Mouse (Mus musculus) right cerebral cortex, postnatal 25 days (tissue): Measurements from ENCODE around the gene Pir.

Experiments used
- DNase-seq: peaks from one replicate; pipeline ENCODE4 v3.0.0; 2022

Pir gene

DNA sequence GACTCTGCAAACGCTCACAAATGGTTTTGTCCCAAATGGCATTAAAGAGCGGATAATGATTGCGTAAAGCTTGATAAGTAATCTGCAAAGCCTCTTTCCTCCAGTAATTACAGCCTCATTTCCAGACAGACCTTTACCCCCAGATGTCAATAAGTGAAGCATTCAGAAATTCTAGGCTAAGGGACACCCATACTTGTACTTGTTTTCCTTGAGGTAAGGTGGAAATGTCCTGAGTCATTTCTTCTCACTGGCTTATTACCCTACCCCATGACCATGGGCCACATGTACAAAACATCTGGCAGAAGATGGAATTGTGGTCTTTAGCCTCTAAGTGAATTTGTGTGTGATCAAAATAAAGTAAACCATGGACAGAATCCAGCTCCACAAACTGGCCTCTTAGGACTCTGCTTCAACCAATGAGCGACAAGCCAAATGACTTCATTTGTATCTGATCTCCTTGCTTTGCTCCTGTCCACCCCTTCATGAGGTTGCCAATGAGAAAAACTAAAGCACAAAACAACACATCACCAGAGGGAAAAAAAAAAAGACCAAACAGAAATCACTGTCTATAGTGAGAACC lies 76.3 kb downstream of the Pir start:
- DNase-seq = no peak

DNA sequence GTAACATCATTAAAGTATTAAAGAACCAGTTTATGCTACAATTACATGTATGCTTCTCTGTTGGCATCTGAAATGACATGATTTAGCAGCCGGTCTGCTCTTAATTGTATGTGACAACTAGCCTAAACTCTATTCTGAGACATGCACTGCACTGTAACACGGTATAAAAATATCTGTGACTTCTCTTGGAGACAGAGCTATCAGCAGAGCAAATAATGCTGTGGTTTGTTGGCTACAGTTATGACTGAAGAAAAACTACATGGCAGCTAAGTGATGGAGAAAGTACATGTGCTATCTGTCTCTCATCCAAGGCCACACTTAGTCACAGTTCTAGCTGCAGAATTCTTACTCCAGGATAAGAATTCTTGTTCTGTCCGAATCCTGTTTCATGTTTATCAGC lies 79.8 kb downstream of the Pir start:
- DNase-seq = no peak

DNA sequence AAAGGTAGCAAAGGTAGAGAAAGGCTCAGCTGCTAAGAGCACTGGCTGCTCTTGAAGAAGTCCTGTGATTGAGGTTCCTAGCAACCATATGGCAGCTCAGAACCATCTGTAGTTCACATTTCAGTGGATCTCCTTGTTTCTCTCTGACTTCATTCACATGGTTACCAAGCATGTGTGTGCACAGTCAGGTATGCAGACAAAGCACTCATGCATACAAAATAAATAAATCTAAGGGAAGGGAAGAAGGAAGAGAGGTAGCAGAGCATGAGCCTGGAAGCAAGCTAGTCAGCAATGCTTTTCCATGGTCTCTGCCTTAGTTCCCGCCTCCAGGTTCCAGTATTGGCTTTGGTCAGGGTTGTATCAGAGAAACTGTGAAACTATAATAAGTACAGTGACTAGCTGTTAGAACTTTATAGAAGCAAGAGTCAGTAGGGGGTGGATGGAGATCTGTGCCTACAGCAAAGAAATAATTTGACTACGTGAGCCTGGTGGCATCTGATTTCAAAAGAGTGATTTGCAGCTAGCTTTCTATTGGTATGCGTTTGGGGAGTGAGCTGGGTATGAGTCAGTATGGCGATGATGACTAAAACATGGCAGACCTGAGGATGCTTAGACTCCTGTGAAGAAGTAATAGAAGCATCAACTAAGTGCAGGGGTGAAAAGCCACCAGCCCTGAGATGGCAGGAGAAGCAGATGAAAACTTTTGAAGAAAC lies 96.1 kb downstream of the Pir start:
- no peak for DNase-seq

DNA sequence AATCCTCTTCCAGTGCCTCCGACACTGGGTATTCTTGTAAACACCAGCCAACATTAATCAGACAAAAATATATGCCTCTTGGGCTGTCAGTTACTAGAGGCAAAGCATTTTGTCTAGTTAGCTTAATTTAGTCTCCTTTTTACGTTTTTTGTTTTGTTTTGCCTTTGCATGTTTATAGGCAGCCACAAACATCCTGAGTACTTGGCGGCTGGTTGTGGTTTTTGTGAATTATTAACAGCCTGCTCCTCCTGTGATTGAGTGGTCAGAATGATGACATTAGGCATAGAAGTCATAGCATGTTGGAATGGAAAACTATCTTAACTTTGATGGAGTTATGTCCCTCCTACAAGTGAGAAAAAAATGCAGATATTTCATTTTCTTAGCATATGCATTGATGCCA lies 101.4 kb downstream of the Pir start:
- no peak for DNase-seq

DNA sequence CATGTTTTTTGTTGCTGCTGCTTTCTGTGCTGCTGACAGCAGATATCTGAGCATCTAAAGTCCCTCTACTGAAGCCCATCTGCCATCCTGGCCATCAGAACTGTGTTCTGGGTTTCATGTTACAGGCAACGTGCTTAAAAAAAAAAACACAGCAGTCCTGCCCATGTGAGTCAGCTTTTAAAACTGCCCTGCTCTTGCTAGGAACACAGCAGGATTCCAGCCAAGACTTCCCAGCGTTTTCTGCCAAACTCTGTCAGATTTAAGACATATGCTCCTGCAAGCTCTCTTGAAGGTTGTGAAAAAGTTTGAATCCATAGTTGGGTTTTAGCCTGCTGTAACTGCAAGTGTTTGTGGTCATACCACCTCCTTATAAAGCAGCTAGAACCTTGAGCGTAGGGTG lies 103.9 kb downstream of the Pir start, which contains the start of gene Vegfd:
Gene Vegfd (plus strand): TSS at position 298 of the 400 bp plus-strand sequence.
- peak; percentile 22 for DNase-seq

DNA sequence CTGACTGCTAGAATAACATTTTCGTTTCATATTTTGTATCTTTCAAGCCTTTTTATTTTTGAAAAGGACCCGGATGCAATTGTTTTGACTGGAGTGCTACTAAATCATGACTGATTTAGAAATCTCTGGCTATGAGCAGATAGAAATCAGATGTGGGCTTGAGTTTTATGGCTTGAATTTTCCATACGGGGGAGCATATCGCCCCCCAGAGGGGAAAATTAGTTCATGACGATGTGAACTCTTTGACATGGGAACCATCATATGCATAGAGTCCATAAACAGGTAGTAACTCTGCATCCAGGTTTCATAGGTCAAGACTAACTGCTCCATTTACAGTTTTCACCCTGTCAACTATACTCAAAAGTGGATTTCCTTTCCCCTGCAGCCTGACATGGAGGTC lies 105.4 kb downstream of the Pir start:
- DNase-seq = no peak

DNA sequence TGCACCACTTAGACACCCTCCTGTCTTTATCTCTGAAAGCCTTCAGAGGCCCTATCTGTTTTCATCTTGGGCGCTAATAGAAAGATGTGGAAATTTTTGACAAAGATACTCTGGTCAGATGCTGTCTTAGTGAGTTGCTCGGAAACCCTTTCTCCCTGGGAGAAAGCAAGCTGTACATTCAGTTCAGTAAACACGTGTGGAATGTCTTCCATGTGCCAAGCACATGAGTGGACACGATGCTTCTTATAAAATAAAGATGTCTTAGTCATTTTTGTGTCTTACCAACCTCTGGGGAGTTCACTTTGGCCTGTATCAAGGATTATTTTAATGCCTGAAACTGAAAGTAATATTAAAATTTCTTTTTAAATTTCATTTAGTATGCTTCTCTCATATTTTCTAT lies 110.5 kb downstream of the Pir start:
- no peak for DNase-seq

DNA sequence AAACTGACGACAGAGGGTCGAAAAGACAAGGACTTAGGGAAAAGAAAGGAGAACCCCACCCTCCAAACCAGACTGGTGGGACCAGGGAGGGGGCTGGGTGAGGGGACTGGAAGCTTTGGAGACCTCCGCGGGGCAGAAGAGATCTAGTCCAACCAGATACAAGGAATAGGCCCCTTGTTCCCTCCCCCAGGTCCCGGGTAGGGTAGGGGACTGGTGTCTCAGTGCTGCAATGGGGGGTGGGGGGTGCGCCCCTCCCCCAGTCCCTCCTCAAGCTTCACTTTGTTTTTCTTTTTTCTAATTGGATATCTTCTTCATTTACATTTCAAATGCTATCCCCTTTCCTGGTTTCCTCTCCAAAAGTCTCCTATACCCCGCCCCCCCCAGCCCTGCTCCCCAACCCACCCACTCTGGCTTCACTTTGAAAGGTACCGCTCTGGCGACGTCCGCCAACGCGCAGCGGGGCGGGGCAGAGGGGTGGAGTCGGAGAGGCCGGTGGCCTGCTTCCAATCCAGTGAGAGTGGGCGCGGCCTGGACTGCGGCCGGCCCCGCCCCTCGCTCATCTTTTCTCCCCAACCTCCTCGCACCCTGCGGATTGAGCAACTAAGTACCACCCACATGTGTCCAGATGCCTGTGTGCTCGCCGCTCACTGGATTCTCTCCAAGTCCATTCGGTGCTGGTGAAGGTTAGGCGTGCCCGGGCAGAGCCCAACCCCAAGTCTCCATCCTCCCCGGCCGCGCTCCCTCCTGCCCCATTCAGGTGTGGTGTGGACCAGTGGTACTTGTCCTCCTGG lies 112.6 kb downstream of the Pir start:
- peak; percentile 63 for DNase-seq

DNA sequence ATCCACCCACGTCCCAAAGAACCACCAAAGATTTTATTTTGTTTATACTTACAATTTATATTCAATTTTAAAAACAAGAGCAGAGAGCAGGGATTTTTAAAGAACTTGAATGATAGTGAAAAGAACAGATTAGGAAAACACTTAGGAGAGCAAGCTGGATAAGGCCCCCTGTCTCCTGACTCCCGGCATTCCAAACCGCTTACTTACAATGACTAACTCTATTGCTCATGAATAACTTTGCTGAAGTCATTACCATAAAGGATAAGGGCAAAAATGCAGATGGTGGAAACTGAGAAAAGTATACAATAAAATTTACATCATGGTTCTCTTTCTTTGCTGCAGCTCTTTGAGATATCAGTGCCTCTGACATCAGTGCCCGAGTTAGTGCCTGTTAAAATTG lies 124.9 kb downstream of the Pir start:
- DNase-seq = no peak

DNA sequence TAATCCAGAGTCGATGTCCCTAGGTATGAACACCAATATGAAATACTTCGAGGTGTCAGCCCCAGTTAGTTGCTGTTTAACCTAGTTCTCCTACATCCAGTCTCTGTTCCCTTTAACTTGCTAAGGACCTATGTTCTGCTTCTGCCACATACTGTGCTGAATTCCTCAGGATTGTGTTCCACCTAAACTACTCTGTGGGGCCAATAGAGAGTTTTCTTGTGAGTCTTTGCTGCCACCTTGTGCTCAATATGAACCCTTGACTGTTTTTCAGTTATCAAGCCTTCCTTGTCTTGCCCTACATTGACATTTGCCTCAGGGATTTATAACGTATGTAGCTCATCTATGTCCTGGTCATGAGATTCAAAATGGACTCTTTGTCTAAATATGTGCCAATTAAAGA lies 129.3 kb downstream of the Pir start:
- DNase-seq = no peak

DNA sequence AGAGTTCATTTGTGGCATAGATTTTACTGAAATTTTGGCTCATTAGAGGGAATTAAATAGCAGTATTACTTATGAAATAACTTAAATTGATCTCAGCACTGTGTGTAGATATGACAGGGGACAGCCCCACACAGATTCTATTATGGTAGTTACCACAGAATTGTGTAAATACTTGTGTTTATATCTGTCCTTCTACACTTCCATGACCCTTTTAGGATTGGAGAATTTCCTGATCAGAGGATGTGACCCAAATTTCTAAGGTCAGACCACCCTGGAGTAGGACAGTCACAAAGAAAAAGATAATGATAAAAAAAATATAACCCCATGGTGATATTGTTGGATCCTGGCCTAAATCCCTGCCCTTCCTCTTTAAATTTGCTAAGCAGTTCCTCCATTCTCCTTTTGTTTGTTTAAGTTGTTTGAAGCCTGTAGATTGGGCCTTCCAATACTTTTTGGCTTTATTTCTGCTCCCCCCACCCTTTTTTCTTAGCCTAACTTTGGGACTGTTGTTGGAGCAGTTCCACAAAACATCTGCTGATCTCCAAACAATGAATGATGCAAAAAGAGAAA lies 136.0 kb downstream of the Pir start:
- no peak for DNase-seq

DNA sequence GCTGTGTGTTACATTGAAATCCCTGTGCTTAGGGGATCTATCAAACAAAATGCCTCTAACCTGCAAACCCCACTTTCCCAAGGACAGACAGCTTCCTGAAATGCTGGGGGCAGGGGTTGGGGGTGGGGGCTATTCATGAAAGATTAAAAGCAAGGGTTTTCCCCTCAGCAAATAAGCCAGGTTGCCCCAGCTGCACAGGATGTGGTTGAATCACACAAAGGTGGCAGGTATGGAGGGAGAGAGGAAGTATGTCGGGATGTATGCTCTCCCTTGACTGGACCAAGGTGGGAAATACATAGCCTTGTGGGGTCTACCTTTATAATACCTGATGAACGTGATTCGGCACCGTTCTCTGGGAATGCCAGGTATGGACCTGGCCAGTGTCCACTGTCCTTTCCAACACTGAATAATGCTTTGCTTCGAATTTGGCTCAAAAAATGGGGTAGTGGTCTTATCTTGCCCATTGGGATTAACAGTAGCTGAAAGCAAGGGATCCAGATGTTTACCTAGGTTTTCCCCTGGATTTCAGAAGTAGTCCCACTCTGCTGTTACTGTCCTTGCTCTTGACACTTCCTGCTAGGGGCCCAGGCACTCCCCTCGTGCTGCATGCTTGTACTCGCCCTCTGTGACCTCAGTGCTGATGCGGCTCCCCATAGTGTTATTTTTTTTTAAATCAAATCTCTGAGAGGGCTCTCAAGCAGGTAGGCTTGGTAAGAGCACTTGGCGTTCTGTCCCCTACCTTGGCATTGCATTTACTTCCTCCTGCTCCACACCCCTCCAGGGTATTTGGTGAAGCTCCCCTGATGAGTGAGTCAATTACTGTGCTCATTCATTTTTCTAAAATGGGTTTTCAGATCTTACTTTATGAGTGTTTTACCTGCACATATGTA lies 137.2 kb downstream of the Pir start:
- no peak for DNase-seq

DNA sequence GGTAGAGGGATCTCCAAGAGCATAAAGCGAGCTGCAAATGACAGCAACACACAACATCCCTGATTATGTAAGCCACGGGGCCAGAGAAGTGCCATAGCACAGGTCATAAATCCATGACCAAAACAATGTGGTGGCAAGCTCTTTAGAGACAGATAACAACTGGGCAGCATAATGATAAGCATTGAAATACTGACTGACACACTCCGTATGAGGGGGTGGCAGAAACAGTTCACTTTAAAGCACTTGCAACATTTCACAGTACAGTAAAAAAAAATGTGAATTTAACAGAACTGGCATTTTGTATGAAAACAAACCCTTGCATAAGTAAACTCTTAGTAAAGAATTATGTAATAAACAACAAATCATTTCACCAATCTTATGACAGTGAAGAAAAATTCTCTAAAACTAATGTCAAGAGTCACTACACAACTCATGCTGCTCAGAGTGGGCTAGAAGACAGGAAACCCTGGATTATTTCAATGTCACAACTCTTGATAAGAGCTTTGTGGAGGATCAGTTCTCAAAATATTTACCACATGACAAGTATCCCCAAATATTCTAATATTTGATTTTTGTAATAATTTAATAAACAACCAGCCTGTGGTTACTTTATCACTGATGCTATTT lies 139.2 kb downstream of the Pir start:
- DNase-seq = no peak

DNA sequence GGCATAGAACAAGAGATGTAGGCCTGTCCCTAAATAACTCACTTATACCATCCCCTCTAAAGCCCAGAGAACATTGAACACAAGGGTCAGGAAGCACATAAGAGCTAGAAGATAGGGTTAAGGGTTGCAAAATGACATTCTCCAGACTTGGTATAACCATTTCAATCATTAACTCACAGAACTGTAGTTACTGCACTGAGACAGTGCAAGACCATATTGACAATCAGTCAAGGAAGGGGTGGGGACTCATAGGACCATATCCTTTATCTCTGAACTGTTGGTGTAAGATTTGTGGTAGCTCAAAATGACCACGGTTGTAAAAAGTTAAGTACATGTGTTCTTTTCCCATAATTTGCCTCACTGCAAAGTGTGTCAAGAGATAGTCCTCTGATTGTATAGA lies 141.4 kb downstream of the Pir start:
- no peak for DNase-seq

DNA sequence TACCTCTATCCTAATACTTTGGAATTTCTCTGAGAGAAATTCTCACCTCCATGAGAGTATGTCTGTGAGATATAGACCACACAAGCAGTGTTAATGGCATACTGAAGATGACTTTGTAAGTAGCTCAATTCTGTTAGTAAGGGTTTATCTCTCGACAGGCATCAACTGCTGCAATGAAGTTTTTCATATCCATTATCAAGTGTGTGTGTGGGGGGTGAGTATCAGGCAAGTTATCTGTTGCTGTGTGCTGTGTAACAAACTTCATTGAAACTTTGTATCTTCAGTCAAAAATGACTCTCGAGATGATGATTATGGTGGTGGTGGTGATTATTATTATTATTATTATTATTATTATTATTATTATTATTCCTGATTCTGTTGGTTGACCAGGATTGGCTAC lies 147.6 kb downstream of the Pir start:
- DNase-seq = no peak

DNA sequence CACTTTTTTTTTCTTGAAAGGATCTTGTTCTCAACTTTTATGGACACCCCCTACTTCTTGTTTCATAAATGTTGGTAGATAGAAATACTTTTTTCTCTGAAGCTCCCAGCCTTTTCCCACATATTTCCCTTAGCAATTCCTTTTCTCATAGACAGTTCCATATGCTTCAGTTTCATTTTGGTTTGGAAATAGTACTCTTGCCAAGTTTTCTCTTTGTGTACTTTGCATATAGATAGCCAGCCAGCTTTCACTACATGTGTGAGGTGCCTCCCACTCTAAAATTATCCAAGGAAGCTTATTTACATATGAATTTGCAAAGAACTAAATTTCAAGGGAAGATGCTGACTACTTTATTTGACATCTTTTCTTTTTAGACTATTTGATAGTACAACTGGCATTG lies 148.8 kb downstream of the Pir start:
- DNase-seq = no peak

DNA sequence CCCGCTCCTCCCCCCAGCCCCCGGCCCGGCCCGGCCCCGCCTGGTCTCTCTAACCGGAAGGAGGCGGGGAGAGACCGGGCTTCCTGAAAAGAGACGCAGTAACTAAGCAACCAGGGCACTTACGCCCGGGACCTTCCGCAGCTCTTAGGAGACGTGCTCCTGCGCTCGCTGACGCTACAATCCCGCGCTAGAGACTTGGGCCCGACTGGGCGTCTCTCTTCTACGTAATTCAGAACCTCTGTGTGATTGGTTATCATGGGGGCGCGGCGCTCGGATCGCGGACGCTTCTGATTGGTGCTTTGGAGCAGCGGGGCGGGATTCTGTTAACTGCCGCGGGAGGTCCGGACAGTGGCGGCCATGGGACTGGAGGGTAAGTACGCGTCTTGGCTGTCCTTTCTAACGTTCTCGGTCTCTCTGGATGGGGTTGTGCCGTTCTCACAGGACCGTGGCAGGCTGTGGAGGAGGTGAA lies 150.3 kb downstream of the Pir start, which contains the start of gene Piga:
Gene Piga (plus strand): TSS at position 317 of the 469 bp plus-strand sequence.
- peak; percentile 87 for DNase-seq

DNA sequence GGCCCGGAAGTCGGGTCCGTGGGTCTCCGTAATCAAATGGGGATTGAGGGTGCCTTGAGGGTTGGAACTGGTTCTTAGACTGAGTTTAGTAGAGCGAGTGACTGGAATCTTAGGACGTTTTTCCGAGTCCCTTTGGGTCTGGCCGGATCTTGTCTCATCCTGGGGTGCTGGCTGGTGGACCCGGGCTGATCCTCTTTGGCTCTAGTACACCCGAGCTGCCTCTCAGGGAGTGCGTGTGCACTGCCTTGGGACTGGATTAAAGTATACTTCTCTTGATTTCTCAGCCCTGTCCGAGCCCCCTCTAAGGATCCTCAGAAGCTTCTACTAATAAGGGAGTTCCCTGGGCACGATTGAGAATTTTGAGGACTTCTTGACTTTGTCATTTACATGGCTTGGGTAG lies 150.8 kb downstream of the Pir start:
- no peak for DNase-seq

DNA sequence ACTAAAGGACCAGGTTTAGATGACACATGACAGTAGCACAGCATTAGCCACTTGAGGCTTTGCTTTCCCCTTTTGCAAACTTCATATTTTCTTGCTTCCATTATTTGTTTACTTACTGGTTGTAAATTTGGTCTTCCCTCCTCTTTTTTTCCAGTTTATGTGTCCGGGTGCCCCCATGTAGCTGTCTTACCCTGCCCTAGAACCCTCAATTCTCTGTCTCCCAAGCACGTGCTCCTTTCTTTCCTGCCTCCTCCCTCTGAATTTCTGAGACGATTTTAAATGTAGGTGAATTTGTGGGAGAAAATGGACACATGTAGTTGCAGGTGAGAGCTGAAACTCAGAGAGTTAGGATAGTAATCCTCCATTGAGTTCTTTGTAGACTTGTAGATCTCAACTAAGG lies 151.3 kb downstream of the Pir start:
- no peak for DNase-seq
